Mouse (Mus musculus): ENCODE results near the gene Gm20481.

GRCm38 (mm10) chr17:34947606-34948005, 22.1 kb upstream of the Gm20481 start:
- TF ChIP-seq CTCF (IDR thresholded peaks at IDR 0.05; ENCODE audit: extremely low read depth, insufficient read depth, insufficient read length, insufficient replicate concordance) (peak; percentile 5; the same call in 1 of the 2 replicates), POLR2A (IDR thresholded peaks at IDR 0.05; ENCODE audit: low read depth, low read length) (no peak)
